Mouse (Mus musculus) heart, postnatal 36 days (tissue): ENCODE results near the gene Tpp2. TPM values are rescaled to one million over a fixed set of nuclear protein-coding genes. Genes with fewer than 3 reads are reported as not detected.
"Not testable (repeated sequence)": the region's sequence is repeated elsewhere in the genome, so short reads cannot be mapped to it uniquely, and the experiment has no call there.

Source experiments
- DNase-seq, 2 experiments: peaks; one replicate each; pipeline ENCODE4 v3.0.0; 2021 to 2022
- intact Hi-C: fragments of 180-260 bp; cut with DNase I; formaldehyde crosslinking; loops from one replicate; pipeline ENCODE4 v1.15.1; 2025
- total RNA-seq, 2 experiments: library from RNA; stranded (reverse); gene quantifications; 2 replicates each; pipeline ENCODE4 v1.2.3; 2021

Gene Tpp2
- total RNA-seq, result 10 to 100 TPM; 42.1 to 48.1 TPM

- DNase-seq, result peak; percentile 94 to 95
- intact Hi-C loops, result loop anchor here (5.0 to 10.0 kb wide), 2 partner anchors 106 to 171 kb away; partner anchors contain the start of genes Tex30 and Uxs1
Measured at GRCm38 (mm10) chr1:43933488-43934415, at the start of gene Tpp2. Tpp2 (plus strand) TSS chr1:43933647.

GRCm38 (mm10) chr1:43888358-43888757, 45.1 kb upstream of the Tpp2 start:
- not testable (repeated sequence) for DNase-seq

GRCm38 (mm10) chr1:43895742-43896141, 37.7 kb upstream of the Tpp2 start:
- no peak for DNase-seq
- intact Hi-C loops, result loop anchor here (5.0 kb wide), 1 partner anchor 67 kb away; no protein-coding TSS in a partner anchor

More at GRCm38 (mm10) chr1:43888358-43888757, 45.1 kb upstream of the Tpp2 start:
- intact Hi-C loops, result not testable (repeated sequence)

DNA sequence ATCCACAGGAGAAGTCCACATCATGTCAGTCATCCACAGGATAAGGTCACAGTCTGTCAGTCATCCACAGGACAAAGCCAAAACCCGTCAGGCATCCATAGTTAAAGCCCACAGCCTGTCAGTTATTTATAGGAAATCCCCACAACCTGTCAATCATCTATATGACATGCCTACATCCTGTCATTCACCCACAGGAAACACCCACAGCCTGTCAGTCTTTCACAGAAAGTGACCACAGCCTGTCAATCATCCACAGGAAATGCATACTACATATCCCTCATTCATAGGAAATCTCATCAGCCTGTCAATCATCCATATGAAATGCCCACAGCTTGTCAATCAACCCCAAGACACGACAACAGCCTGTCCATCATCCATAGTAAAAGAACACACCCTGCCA, 36.3 kb upstream of the Tpp2 start:
- intact Hi-C loops, result loop anchor here (5.0 kb wide), 1 partner anchor 65 kb away; no protein-coding TSS in a partner anchor
- DNase-seq, result no peak

DNA sequence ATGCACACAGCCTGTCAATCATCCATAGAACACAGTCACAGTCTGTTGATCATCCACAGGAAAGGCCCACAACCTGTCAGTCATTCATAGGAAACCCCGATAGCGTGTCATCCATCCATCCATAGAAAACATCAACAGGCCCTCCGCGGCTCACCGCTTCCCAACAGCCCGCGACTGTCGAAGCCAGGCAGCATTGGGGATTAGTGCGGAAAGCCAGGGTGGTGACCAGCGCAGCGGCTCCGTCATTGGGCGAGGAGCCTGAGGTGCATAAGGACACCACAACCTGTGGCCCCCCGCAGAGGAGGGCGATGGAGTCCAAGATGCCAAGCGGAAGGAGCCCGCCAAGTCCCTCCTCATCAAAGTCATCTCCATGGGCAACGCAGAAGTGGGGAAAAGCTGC, 35.5 kb upstream of the Tpp2 start:
- intact Hi-C loops, result loop anchor here (5.0 kb wide), 1 partner anchor 64 kb away; no protein-coding TSS in a partner anchor
- DNase-seq, result no peak

GRCm38 (mm10) chr1:43898991-43899714, 34.3 kb upstream of the Tpp2 start:
- intact Hi-C loops, result loop anchor here (1.0 to 5.0 kb wide), 3 partner anchors 63 to 143 kb away; no protein-coding TSS in a partner anchor

GRCm38 (mm10) chr1:43902417-43902816, 31.0 kb upstream of the Tpp2 start:
- DNase-seq, result no peak
- intact Hi-C loops, result loop anchor here (1.0 kb wide), 1 partner anchor 139 kb away; no protein-coding TSS in a partner anchor

More at GRCm38 (mm10) chr1:43898991-43899714, 34.3 kb upstream of the Tpp2 start:
- DNase-seq, result peak; percentile 41 to 63

GRCm38 (mm10) chr1:43902855-43903254, 30.6 kb upstream of the Tpp2 start:
- no peak for DNase-seq

DNA sequence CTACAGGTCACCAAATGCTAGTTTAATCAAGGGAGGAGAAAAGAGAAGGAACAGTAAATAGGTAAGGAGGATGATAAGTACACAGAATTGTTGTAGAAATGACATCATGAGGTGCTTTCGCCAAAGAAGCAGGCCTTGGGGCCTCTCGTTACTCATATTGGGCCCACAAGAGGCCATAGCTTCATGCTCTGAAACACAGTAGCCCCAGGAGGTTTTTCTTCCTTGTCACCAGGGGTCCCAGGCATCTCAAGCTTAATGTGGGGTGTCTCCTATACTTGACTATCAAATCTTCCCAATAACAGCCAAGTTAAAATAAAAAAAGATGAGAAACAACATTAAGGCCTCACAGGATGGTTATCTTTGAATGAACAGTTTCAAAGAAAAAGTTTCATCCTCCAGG, 18.0 kb upstream of the Tpp2 start:
- intact Hi-C loops, result loop anchor here (1.0 kb wide), 1 partner anchor 12 kb away; no protein-coding TSS in a partner anchor
- DNase-seq, result no peak

More at GRCm38 (mm10) chr1:43902855-43903254, 30.6 kb upstream of the Tpp2 start:
- intact Hi-C loops, result loop anchor here (1.0 kb wide), 2 partner anchors 12 to 138 kb away; no protein-coding TSS in a partner anchor

DNA sequence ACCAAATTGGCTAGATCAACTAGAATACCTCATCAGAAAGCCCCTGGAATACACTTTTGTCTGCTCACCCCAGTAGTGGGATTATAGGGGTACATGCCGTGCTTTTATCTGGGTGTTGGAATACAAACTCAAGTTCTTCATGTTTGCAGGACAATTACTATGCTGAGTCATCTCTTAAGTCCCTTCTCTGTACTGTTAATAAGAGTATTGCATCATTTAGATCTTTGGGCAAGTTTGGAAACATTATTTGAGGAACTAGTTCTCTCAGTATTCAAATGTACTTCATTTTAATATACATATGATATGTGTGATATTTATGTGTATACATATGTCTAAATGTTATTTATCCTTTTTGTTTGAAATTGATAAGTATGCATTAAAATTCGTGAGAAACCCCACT, 16.6 kb upstream of the Tpp2 start:
- no peak for DNase-seq
- intact Hi-C loops, result no loop called here

GRCm38 (mm10) chr1:43934416-43934810, 966 bp downstream of the Tpp2 start:
- intact Hi-C loops, result loop anchor here (5.0 to 10.0 kb wide), 2 partner anchors 107 to 170 kb away; partner anchors contain the start of genes Tex30 and Uxs1
- DNase-seq, result no peak

DNA sequence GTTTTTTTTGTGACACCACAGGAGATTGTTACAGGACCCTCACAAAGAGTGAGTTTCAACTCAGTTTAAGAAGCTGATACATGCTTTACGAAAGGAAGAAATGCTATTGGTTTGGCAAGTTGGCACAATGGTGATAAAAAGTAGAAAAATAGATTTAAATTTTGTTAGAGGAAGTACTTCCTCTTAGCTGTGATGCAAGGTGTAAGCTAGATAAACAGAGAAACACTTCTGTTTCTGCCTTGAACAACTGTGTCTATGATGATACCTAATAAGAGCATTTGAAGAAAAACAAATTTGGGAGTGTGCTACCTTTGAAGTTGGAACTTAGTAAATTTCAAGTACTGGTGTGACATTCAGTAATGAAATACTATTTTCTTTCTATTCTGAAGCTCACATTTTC, 5.9 kb downstream of the Tpp2 start:
- intact Hi-C loops, result loop anchor here (10.0 kb wide), 1 partner anchor 165 kb away; the partner anchor contains the start of gene Tex30
- DNase-seq, result no peak

- intact Hi-C loops, result no loop called here
- DNase-seq, result no peak
Measured at GRCm38 (mm10) chr1:43941476-43942217, 8.2 kb downstream of the Tpp2 start.

- no peak for DNase-seq
- intact Hi-C loops, result no loop called here
Measured at GRCm38 (mm10) chr1:43942814-43943213, 9.4 kb downstream of the Tpp2 start.

- intact Hi-C loops, result no loop called here
Measured at GRCm38 (mm10) chr1:43953679-43954078, 20.2 kb downstream of the Tpp2 start.

GRCm38 (mm10) chr1:43964381-43964780, 30.9 kb downstream of the Tpp2 start:
- no peak for DNase-seq
- intact Hi-C loops, result loop anchor here (5.0 kb wide), 1 partner anchor 67 kb away; no protein-coding TSS in a partner anchor

More at GRCm38 (mm10) chr1:43953679-43954078, 20.2 kb downstream of the Tpp2 start:
- DNase-seq, result no peak

DNA sequence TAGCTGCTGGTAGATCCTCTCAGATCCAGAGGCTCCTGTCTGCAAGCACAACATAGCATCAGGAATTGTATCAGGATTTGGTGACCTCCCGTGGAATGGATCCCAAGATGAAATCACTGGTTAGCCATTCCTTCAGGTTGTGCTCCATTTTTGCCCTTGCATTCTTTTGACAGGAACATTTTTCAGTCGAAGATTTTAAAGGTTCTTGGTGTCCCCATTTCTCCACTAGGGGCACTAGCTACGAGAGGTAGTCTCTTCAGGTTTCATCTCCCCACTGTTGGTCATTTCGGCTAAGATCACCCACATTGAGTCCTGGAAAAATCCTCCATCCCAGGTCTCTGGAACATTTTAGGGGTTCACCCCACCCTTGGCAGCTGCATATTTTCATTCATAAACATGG, 33.3 kb downstream of the Tpp2 start:
- no peak for DNase-seq
- intact Hi-C loops, result no loop called here

DNA sequence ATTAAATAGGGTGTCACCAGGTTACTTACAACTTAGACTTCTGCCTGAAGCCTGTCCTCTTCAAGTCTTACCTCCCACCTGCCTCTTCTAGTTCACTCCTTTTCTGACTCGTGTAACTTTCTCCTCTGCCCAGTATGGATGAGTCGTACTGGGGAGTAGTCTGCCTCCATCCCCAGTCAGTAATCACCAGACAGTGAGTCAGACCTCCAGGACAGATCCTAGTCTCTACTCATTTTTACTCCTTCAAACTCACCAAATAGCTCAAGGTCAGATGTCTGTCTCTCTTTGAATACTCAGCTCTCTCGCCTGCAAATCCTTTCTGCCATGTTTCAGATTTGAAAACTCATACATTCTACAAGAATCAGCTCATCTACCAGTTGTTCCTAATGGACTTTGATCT, 35.9 kb downstream of the Tpp2 start:
- intact Hi-C loops, result no loop called here
- DNase-seq, result no peak

DNA sequence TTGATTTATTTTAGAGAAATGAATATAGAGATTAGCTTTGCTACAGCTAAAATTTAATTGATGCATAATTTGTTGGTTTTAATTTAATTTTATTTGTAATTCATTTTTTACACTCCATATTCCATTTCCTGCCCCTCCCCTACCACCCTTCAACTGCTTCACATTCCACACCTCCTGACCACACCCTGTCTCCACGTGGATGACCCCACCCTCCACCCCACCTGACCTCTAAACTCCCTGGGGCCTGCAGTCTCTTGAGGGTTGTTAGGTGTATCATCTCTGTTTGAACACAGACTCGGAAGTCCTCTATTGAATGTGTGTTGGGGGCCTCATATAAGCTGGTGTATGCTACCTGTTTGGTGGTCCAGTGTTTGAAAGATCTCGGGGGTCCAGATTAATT, 37.6 kb downstream of the Tpp2 start:
- no peak for DNase-seq
- intact Hi-C loops, result no loop called here
